Mouse (Mus musculus): ENCODE data around the gene Tmem220.
A peak's percentile ranks its signal among the peaks of the same experiment; 100 is the strongest.

The Tmem220 gene

GRCm38 (mm10) chr11:67024867-67025477 lies at the start of gene Tmem220:
Gene Tmem220, plus strand, starts transcription at chr11:67025154.
- DNase-seq = peak; percentile 95 to 97

- DNase-seq = no peak
These were observed 49.2 kb upstream of the Tmem220 start for GRCm38 (mm10) chr11:66975606-66976330.

GRCm38 (mm10) chr11:66981336-66982115 lies 43.4 kb upstream of the Tmem220 start:
- no peak for DNase-seq

GRCm38 (mm10) chr11:66982794-66983193 lies 42.2 kb upstream of the Tmem220 start:
- DNase-seq = peak; percentile 56 to 80

GRCm38 (mm10) chr11:66983422-66984164 lies 41.4 kb upstream of the Tmem220 start:
- DNase-seq = no peak

- DNase-seq = peak; percentile 74 to 91
These were observed 40.5 kb upstream of the Tmem220 start for GRCm38 (mm10) chr11:66984165-66985135.

GRCm38 (mm10) chr11:66985136-66985702 lies 39.7 kb upstream of the Tmem220 start:
- DNase-seq = peak; percentile 43 to 57

GRCm38 (mm10) chr11:66992150-66992549 lies 32.8 kb upstream of the Tmem220 start:
- no peak for DNase-seq

GRCm38 (mm10) chr11:66993674-66994073 lies 31.3 kb upstream of the Tmem220 start:
- DNase-seq = no peak

- no peak for DNase-seq
These were observed 28.5 kb upstream of the Tmem220 start for GRCm38 (mm10) chr11:66996446-66996845.

- peak; percentile 86 to 89 for DNase-seq
These were observed 26.2 kb upstream of the Tmem220 start for GRCm38 (mm10) chr11:66998467-66999403.

- DNase-seq = no peak
These were observed 24.3 kb upstream of the Tmem220 start for GRCm38 (mm10) chr11:67000671-67001070.

GRCm38 (mm10) chr11:67001717-67002116 lies 23.2 kb upstream of the Tmem220 start:
- no peak for DNase-seq

GRCm38 (mm10) chr11:67002911-67003310 lies 22.0 kb upstream of the Tmem220 start:
- DNase-seq = no peak

- DNase-seq = no peak
These were observed 17.0 kb upstream of the Tmem220 start for GRCm38 (mm10) chr11:67007961-67008360.

- DNase-seq = no peak
These were observed 16.4 kb upstream of the Tmem220 start for GRCm38 (mm10) chr11:67008528-67008927.

GRCm38 (mm10) chr11:67010430-67010829 lies 14.5 kb upstream of the Tmem220 start:
- DNase-seq = no peak

- no peak for DNase-seq
These were observed 13.3 kb upstream of the Tmem220 start for GRCm38 (mm10) chr11:67011635-67012034.

- no peak for DNase-seq
These were observed 7.0 kb upstream of the Tmem220 start for GRCm38 (mm10) chr11:67017801-67018591.
